Mouse (Mus musculus) c-Kit-positive CD71-positive TER-119-positive erythroid progenitor cells, embryonic 14.5 days (primary cell): ENCODE measurements around the gene A630023A22Rik.

Experiments used
- DNase-seq: peaks from one replicate; pipeline ENCODE4 v3.0.0-alpha.2; 2013; ENCODE audit warnings: low spot score

The A630023A22Rik gene

DNA sequence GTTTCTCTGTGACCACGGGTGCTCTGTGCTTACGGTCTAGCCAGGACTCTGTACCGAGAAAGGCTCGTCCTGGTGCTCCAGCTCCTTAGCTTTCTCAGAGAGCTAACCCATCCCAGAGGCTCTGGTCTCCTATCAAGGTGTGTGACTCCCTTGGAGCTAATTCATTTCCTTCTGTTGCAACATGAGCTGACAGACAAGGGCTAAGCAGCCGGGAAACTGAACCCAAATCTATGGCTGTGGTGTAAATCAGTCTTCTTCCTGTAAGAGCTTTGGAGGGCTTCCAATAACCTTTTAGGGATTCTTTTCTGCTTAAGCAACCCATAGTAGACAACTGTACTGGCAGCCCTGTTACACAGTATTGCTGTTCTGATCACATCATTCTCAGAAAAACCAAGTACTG is at the start of gene A630023A22Rik:
A630023A22Rik (minus strand) TSS at position 154 of the 400 bp plus-strand sequence.
- no peak for DNase-seq

- peak; percentile 11 for DNase-seq
Observed at GRCm38 (mm10) chr14:34152342-34152741, 49.8 kb upstream of the A630023A22Rik start, which contains the start of gene Npy4r. TSS of gene Npy4r (minus strand) at chr14:34152489.

- DNase-seq: no peak
Observed at GRCm38 (mm10) chr14:34142915-34143314, 40.4 kb upstream of the A630023A22Rik start.

GRCm38 (mm10) chr14:34142316-34142715 is 39.8 kb upstream of the A630023A22Rik start:
- no peak for DNase-seq

GRCm38 (mm10) chr14:34139671-34140664 is 37.4 kb upstream of the A630023A22Rik start:
- DNase-seq: no peak

DNA sequence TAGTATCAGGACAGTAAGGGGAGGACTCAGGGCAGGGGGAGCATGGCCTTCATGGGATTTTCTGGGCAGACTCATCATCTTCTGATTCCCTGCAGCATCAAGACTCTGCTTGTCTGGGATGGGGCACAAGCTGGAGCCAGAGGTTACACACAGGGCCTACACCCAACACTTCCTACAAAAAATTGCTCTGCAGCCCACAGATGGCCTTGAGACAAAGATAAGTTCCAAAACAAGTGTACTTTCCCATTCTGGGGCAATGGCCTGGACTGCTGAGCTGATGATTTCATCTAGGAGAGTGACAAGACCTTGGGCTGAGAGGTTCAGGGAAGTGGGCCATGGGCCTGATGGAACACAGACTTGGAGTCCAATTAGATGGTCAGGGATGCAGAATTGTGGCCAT is 32.8 kb upstream of the A630023A22Rik start:
- DNase-seq: no peak

DNA sequence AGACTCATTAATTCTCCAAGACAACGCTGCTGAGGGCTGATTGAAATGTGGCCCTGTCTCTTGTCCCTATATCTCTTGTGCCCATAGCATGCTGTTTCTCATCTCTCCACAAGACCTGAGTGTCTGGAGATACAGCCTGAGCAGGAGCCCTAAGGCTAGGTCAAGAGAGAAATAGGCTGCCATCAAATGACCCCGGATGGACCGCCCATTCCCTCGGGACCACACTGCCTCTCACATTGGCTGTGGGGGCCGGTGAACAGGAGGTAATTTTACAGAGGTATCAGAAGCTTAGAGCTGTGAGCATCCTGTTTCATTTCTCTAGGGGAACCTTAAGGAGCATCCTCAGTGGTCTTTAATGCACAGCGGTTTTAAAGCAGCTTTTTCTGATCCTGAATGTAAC is 28.7 kb upstream of the A630023A22Rik start:
- no peak for DNase-seq

DNA sequence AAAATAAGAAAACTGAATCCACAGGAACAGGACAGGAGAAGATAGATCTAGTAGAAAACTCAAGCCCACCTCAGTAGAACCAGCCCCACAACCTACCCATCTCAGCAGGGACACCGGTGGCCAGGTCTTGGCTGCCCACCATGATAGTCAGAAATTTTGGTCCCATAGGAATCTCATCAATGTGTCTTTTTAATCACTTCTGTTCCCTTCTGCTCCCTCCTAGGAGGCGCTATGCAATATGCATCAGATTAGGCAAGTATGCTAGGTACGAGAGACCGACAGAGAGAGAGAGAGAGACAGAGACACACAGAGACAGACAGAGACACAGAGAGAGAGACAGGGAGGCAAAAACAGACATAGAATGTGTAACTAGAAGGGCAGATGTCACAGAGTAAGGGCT is 19.1 kb upstream of the A630023A22Rik start:
- no peak for DNase-seq

GRCm38 (mm10) chr14:34120923-34121351 is 18.4 kb upstream of the A630023A22Rik start:
- DNase-seq: no peak

DNA sequence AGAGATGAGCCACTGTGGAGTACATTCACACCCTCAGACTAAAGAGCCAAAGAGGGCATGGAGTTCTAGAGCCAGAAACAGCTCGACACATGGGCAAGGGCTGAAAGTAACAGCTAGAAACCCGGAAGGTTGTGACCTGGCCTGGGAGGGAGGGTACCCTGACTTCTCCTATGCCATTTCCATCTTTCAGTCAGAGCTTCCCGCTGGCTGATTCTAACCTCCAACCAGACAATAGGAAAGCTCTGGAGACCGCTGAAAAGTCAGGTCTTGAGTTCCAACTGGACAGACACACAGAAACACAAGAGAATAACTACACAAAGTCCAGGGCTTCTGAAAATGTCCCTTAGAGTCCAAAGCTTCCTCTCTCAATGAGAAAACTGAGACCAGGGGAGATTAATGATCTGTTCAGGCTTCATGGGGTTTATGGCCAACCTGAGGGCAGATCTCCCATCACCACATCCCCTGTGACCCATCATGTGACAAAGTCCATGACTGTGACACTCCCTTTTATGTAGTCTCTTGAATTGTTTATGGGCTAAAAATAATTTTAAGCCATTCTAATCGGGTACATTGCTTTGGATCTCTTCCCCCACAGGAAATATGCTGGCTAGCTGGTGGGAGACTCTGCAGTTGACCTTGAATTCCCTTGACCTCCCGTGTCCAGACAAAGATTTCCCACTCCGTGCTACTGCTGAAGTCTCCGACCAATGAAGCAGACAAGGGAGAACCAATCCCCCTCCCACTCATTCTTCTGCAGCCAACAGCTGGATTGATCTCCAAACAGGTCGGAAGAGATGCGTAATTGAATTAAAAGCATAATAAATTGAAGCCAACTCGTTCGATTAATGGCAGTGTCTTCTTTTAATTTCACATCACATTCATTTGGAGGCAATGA is 17.7 kb upstream of the A630023A22Rik start:
- DNase-seq: no peak

DNA sequence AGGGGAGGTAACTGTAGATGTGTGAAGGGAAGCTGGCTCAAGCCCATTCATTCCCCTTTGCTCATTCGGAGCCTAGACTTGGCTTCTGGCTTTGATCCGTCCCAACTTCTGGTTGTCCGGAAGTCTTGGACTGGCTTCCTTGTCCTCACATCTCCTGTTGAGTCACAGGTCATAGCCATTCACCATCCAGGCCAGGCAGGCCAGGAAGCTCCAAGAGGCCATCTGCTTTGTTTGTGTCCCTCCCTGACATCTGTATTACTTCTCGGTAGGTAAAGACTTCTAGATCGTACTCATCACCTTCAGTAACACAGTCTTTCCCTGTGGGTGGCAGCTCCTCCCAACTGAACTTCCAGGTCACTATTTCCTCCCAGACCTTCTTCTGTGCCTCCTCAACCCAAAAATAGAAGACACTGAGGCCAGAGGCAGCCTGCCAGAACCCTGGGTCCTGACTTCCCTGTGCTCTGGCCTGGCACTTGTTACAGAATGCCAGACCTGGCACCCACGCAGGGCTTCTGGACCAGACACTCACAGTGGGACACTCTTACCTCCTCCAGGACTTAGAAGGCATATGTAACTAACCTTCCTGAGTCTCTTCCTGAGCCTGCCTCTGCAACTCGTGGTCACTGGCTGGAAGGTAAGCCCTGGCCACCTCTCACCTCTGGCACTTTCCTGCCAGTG is 16.6 kb upstream of the A630023A22Rik start:
- DNase-seq: no peak

- no peak for DNase-seq
Observed at GRCm38 (mm10) chr14:34114311-34114710, 11.8 kb upstream of the A630023A22Rik start.

DNA sequence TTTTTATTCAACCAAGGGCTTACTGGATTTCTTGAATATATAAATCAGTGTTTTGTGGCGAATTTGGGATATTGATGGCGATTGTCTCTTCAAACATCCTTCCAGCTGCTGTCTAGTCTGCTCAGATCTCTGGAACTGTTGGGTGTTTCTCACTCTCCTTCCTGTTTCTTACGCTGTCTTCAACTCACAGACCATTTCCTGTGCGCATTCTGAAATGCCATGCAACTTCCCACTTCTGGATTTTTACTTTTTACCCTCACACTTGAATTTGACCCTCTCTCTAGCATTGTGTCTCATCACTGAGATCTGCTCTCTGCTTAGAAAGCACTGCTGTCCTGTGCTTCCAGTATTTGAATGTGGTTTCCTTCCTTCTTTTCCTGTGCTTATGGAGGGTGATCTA is 5.0 kb upstream of the A630023A22Rik start:
- DNase-seq: no peak

DNA sequence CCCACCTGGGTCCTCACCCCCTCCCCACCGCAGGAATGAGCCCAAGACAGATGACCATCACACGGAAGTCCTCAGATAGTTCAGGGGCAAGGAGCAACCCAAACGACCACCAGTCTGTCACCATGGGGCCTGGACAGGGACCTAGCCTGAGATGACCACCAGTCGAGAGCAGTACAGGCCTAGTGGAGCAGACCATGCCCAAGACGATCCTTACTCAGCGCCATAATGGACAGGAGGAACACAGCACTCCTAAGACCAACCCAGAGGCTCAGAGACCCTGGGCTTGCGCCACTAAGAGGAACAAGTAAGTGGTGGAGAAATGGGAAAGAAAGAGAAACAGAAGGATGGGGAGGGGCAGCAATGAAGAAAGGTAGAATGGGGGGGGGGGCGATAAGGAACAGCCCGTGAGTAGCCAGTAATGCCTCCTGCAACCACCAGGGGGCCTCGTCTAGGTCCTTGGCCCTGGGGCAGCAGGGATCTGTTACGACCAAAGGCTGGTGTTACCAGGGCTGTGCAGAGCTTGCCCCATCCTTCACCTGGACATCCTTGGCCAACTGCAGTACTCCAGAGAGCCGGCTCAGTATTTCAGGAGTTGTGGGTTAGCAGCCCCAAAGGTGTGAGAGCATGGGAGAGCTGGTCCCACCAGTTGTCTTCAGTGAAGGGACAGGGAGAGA is 4.0 kb upstream of the A630023A22Rik start:
- DNase-seq: no peak

DNA sequence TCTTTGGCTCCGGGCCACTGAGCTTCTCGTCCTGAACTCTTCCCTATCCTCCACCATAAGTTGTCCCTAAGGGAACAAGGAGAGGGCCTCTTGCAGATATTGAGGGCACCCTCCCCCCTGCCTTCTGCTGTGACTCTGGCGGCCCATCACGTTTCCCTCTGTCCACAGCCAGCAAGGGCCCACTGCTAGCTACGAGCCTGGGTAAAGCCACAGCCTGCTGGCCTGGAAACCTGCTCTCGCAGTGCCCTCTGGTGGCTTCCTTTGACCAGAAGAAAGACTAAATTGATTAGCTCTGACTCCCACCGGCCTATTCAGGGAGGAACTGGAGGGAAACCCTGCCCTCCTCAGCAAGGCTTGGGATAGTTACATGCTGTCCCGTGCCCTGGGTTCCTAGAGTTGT is 2.3 kb upstream of the A630023A22Rik start:
- no peak for DNase-seq

DNA sequence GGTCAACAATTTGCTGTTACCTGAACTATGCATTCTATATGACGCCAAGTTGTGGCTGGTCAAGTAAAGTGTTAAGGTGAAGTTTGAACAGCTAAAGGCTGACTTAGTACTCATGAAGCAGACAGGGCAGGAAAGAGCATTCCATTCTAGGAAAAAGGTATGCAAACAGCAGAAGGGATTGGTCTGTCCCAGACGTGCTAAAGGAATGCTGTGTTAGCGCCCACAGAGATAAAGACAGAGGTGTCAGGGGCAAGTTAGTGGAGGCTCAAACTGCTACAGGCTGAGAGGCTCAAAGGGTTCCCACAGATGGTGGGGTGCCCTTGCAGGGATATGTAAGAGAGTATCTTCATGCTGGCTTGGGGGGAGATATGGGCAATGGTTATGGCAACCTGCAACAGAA is 1.3 kb upstream of the A630023A22Rik start:
- no peak for DNase-seq

DNA sequence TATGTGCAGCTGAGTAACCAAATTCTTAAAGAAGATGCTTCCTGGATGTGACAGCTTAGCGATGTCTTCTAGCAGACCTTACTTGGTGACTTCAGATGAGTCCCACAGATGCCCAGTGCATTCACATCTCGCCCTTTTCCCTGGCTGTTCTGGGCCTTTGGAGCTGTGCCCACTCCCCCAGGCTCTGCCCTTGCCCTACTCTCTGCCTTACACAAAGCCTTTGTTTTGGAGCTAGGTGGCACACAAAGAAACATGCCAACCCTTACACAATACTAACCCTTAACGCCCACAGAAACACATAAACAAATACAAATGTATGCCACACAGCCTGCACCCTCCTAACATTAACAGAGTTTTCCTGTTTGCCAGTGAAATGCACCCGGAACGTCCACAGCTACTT is 6.4 kb downstream of the A630023A22Rik start:
- no peak for DNase-seq

GRCm38 (mm10) chr14:34092856-34093255 is 9.7 kb downstream of the A630023A22Rik start:
- no peak for DNase-seq

DNA sequence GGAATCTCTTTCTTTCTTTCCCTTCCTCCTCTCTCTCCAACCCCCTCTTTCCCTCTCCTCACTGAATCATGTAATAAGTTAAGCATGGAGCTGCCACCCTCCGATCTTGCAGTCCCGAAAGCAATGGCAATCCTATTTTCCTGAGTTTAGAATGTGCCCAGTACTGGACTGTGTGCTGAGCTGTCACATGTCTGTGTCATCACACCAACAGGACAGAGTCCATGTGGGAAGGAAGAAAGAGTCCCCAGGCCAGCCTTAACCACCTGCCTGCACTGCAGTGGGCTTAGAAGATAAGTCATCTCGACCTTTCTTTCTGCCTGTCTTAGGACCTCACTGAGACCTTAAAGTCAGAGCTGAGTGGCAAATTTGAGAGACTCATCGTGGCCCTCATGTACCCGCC is 11.1 kb downstream of the A630023A22Rik start:
- DNase-seq: no peak

- no peak for DNase-seq
Observed at GRCm38 (mm10) chr14:34089796-34090195, 12.8 kb downstream of the A630023A22Rik start.

DNA sequence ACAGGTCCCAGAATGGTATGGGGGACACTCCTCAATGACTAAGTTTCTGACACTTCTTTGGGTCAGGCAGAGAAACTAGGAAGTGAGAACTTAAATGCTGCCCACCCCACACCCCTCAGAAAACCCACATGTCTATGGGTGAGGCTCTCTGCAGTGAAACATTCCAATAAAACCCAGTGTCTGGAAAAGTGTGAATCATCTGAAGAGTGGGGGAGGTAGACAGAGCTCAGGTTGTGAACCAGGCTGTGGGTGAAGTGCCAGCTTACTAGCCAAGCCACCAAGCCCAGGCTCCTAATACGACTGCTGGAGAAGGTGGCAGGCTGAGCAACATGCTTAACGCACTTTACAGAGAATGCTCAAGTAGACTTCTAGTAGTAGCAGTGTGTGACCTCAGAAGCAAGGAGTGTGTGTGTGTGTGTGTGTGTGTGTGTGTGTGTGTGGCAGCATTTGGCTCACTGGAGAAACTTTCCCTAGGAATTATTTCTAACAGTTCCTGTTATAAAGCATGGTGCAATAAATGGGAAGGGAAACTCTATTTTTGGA is 14.6 kb downstream of the A630023A22Rik start:
- no peak for DNase-seq
